Mouse (Mus musculus) MEL (cell line): ENCODE measurements around the gene Fhit. TPM values are rescaled to one million over a fixed set of nuclear protein-coding genes. Genes with fewer than 3 reads are reported as not detected.

ENCODE experiments used
- DNase-seq: peaks from one replicate; pipeline ENCODE4 v3.0.0; 2011; ENCODE audit warnings: low read depth, low spot score
- H3K27ac ChIP-seq: 2 replicates; pipeline ENCODE4 v1.5.1; 2012; ENCODE audit warnings: low read depth, mild to moderate bottlenecking, control low read depth, low read length, moderate library complexity; ENCODE audit not compliant: control insufficient read depth
- H3K27me3 ChIP-seq, 2 experiments: fragments of 150-350 bp in 1 of 2; sonication (generic) in 1 of 2; 2 replicates each; pipeline ENCODE4 v1.6.1; 2012; ENCODE audit warnings: low read length in 2 of 2, mild to moderate bottlenecking in 2 of 2, improper control_type of control experiment in 1 of 2, moderate library complexity in 1 of 2; ENCODE audit not compliant: insufficient read depth in 2 of 2, control insufficient read depth in 1 of 2
- H3K36me3 ChIP-seq, 2 experiments: 2 replicates each; pipeline ENCODE4 v1.6.1; 2012 to 2014; ENCODE audit warnings: low read length in 2 of 2, improper control_type of control experiment in 1 of 2, inconsistent platforms in 1 of 2, mild to moderate bottlenecking in 1 of 2; ENCODE audit not compliant: insufficient read depth in 2 of 2, control insufficient read depth in 1 of 2
- H3K4me1 ChIP-seq, 2 experiments: fragments of 150-350 bp in 1 of 2; sonication (generic) in 1 of 2; 2 replicates each; pipeline ENCODE4 v1.6.1; 2012; ENCODE audit warnings: low read length in 2 of 2, improper control_type of control experiment in 1 of 2, mild to moderate bottlenecking in 1 of 2; ENCODE audit not compliant: insufficient read depth in 2 of 2, control insufficient read depth in 1 of 2
- H3K4me3 ChIP-seq, 2 experiments: fragments of 150-350 bp in 1 of 2; sonication (generic) in 1 of 2; 2 replicates each; pipeline ENCODE4 v1.5.1; 2012; ENCODE audit warnings: low read depth in 2 of 2, low read length in 2 of 2, mild to moderate bottlenecking in 2 of 2, moderate library complexity in 2 of 2, control low read depth in 1 of 2, improper control_type of control experiment in 1 of 2; ENCODE audit not compliant: control insufficient read depth in 1 of 2, insufficient read depth in 1 of 2
- H3K79me2 ChIP-seq: 2 replicates; pipeline ENCODE4 v1.6.1; 2012; ENCODE audit warnings: mild to moderate bottlenecking, low read length, moderate library complexity; ENCODE audit not compliant: control insufficient read depth, poor library complexity, insufficient read depth
- H3K9ac ChIP-seq: 2 replicates; pipeline ENCODE4 v1.6.1; 2012; ENCODE audit warnings: low read depth, mild to moderate bottlenecking, control low read depth, low read length, moderate library complexity; ENCODE audit not compliant: control insufficient read depth, poor library complexity, severe bottlenecking
- H3K9me3 ChIP-seq: fragments of 150-350 bp; sonication (generic); replicated peaks from 2 replicates; pipeline ENCODE4 v1.6.1; 2012; ENCODE audit warnings: mild to moderate bottlenecking, low read length, improper control_type of control experiment, moderate library complexity; ENCODE audit not compliant: insufficient read depth
- CHD1 ChIP-seq: IDR thresholded peaks from 2 replicates; pipeline ENCODE4 v1.6.1; 2012; ENCODE audit warnings: low read depth, mild to moderate bottlenecking, inconsistent platforms, low read length, improper control_type of control experiment
- CHD2 ChIP-seq: IDR thresholded peaks from 2 replicates; pipeline ENCODE4 v1.6.1; 2011; ENCODE audit warnings: low read length, improper control_type of control experiment
- CTCF ChIP-seq, 3 experiments: IDR thresholded peaks in 2 of 3; conservative IDR thresholded peaks in 1 of 3; 2 replicates each; pipeline ENCODE4 v1.5.1; 2011 to 2012; ENCODE audit warnings: low read length in 3 of 3, low read depth in 2 of 3, mild to moderate bottlenecking in 2 of 3, improper control_type of control experiment in 1 of 3, inconsistent platforms in 1 of 3, mixed read lengths in 1 of 3, moderate library complexity in 1 of 3; ENCODE audit not compliant: control insufficient read depth in 1 of 3, insufficient read depth in 1 of 3, poor library complexity in 1 of 3, severe bottlenecking in 1 of 3
- ELF1 ChIP-seq: IDR thresholded peaks from 2 replicates; pipeline ENCODE4 v1.6.1; 2014; ENCODE audit warnings: low read depth, mild to moderate bottlenecking, inconsistent platforms, low read length, improper control_type of control experiment, moderate library complexity
- ETS1 ChIP-seq: IDR thresholded peaks from 2 replicates; pipeline ENCODE4 v1.6.1; 2012; ENCODE audit warnings: low read depth, mild to moderate bottlenecking, inconsistent platforms, low read length, improper control_type of control experiment, moderate library complexity
- HCFC1 ChIP-seq: IDR thresholded peaks from 2 replicates; pipeline ENCODE4 v1.6.1; 2012; ENCODE audit warnings: low read depth, mild to moderate bottlenecking, inconsistent platforms, low read length, improper control_type of control experiment, moderate library complexity
- KAT2A ChIP-seq: conservative IDR thresholded peaks from 2 replicates; pipeline ENCODE4 v1.6.1; 2012; ENCODE audit warnings: low read depth, low read length, improper control_type of control experiment, inconsistent platforms
- MYC ChIP-seq: IDR thresholded peaks from 2 replicates; pipeline ENCODE4 v1.6.1; 2011; ENCODE audit warnings: low read depth, mild to moderate bottlenecking, low read length, improper control_type of control experiment, moderate library complexity
- NELFE ChIP-seq: IDR thresholded peaks from 2 replicates; pipeline ENCODE4 v1.6.1; 2011; ENCODE audit warnings: low read depth, low read length, improper control_type of control experiment
- NRF1 ChIP-seq: IDR thresholded peaks from 2 replicates; pipeline ENCODE4 v1.6.1; 2014; ENCODE audit warnings: low read depth, mild to moderate bottlenecking, inconsistent platforms, low read length, improper control_type of control experiment, moderate library complexity; ENCODE audit not compliant: poor library complexity, insufficient read depth, severe bottlenecking
- POLR2AphosphoS2 ChIP-seq: IDR thresholded peaks from 2 replicates; pipeline ENCODE4 v1.6.1; 2011; ENCODE audit warnings: low read length, improper control_type of control experiment
- POLR2AphosphoS5 ChIP-seq: IDR thresholded peaks from 2 replicates; pipeline ENCODE4 v1.6.1; 2012; ENCODE audit warnings: low read depth, borderline replicate concordance, mild to moderate bottlenecking, inconsistent platforms, low read length, moderate library complexity, mixed read lengths
- RAD21 ChIP-seq: IDR thresholded peaks from 2 replicates; pipeline ENCODE4 v1.6.1; 2011; ENCODE audit warnings: mild to moderate bottlenecking, low read depth, low read length, improper control_type of control experiment
- SIN3A ChIP-seq: IDR thresholded peaks from 2 replicates; pipeline ENCODE4 v1.6.1; 2012; ENCODE audit warnings: low read length, improper control_type of control experiment, inconsistent platforms
- SMC3 ChIP-seq: IDR thresholded peaks from 2 replicates; pipeline ENCODE4 v1.6.1; 2011; ENCODE audit warnings: low read depth, low read length, improper control_type of control experiment
- TAL1 ChIP-seq: IDR thresholded peaks from 2 replicates; pipeline ENCODE4 v1.6.1; 2012; ENCODE audit warnings: mild to moderate bottlenecking, inconsistent platforms, low read length, moderate library complexity, mixed read lengths
- TBP ChIP-seq: IDR thresholded peaks from 2 replicates; pipeline ENCODE4 v1.8.0; 2011; ENCODE audit warnings: low read depth, low read length, improper control_type of control experiment
- TCF12 ChIP-seq: IDR thresholded peaks from 2 replicates; pipeline ENCODE4 v1.6.1; 2014; ENCODE audit warnings: low read depth, mild to moderate bottlenecking, inconsistent platforms, low read length, improper control_type of control experiment, moderate library complexity
- UBTF ChIP-seq: IDR thresholded peaks from 2 replicates; pipeline ENCODE4 v1.6.1; 2012; ENCODE audit warnings: low read depth, mild to moderate bottlenecking, inconsistent platforms, low read length, improper control_type of control experiment, moderate library complexity, borderline replicate concordance; ENCODE audit not compliant: insufficient read depth
- USF1 ChIP-seq: IDR thresholded peaks from 2 replicates; pipeline ENCODE4 v1.6.1; 2014; ENCODE audit warnings: low read depth, mild to moderate bottlenecking, inconsistent platforms, low read length, improper control_type of control experiment, moderate library complexity
- ZMIZ1 ChIP-seq: IDR thresholded peaks from 2 replicates; pipeline ENCODE4 v1.6.1; 2012; ENCODE audit warnings: low read depth, mild to moderate bottlenecking, inconsistent platforms, low read length, improper control_type of control experiment, moderate library complexity
- ZNF384 ChIP-seq: IDR thresholded peaks from 2 replicates; pipeline ENCODE4 v1.6.1; 2012; ENCODE audit warnings: low read depth, mild to moderate bottlenecking, inconsistent platforms, low read length, improper control_type of control experiment
- polyA plus RNA-seq, 2 experiments: library from polyadenylated mRNA; stranded (reverse) in 1 of 2; unstranded in 1 of 2; fragments of >175 nt in 1 of 2; fragments of >200 nt in 1 of 2; gene quantifications; 2 replicates each; pipeline versions ENCODE4 v1.2.1 to v1.2.4; 2012; ENCODE audit warnings: low replicate concordance in 2 of 2, low read depth in 1 of 2; ENCODE audit not compliant: insufficient read length in 2 of 2, insufficient read depth in 1 of 2, missing spikeins in 1 of 2
- total RNA-seq: library from RNA; depleted of rRNA; stranded (reverse); fragments of 300-350 nt; gene quantifications from 2 replicates; pipeline ENCODE4 v1.2.3, GENCODE M21; 2012

The Fhit gene
- total and polyA plus RNA-seq, 3 experiments = 0.77 to 1.3 TPM; not detected in 1

- H3K9me3 ChIP-seq = no peaks in the 10 kb centered on the region
These were observed 629.9 kb downstream of the Fhit start for GRCm38 (mm10) chr14:10531748-10532500.

GRCm38 (mm10) chr14:10526800-10527199 lies 635.0 kb downstream of the Fhit start:
- Histone ChIP-seq H3K79me2 (no peaks in the 10 kb centered on the region), H3K9ac (no peak overlapping the region), H3K27ac (no peak overlapping the region), H3K27me3 (no peaks in the 10 kb centered on the region), H3K4me1 (no peaks in the 10 kb centered on the region), H3K9me3 (no peaks in the 10 kb centered on the region), H3K36me3 (no peaks in the 10 kb centered on the region), H3K4me3 (no peak overlapping the region)
- no peak for DNase-seq
- TF ChIP-seq HCFC1 (no peak), ZMIZ1 (no peak), CHD2 (no peak), ZNF384 (no peak), POLR2AphosphoS2 (no peak), USF1 (no peak), SMC3 (no peak), TCF12 (no peak), TAL1 (no peak), SIN3A (no peak), CTCF (IDR thresholded peaks at IDR 0.05 in 2 of 3, conservative IDR thresholded peaks at IDR 0.05 in 1 of 3; ENCODE audit: control insufficient read depth in 1 of 3, insufficient read depth in 1 of 3, low read depth in 2 of 3, low read length in 3 of 3, poor library complexity in 1 of 3, severe bottlenecking in 1 of 3) (no peak), TBP (no peak), NELFE (no peak), NRF1 (no peak), ETS1 (no peak), UBTF (no peak), KAT2A (no peak), RAD21 (no peak), MYC (no peak), CHD1 (no peak)

More at GRCm38 (mm10) chr14:10531748-10532500, 629.9 kb downstream of the Fhit start:
- DNase-seq = no peak
- Histone ChIP-seq H3K9ac (no peak overlapping the region), H3K4me1 (no peaks in the 10 kb centered on the region), H3K27ac (no peak overlapping the region), H3K4me3 (no peak overlapping the region), H3K79me2 (no peaks in the 10 kb centered on the region), H3K36me3 (no peaks in the 10 kb centered on the region), H3K27me3 (no peaks in the 10 kb centered on the region)
- TF ChIP-seq POLR2AphosphoS5 = no peak
- TF ChIP-seq SMC3 = no peak
- no peak for TF ChIP-seq ELF1
